Mouse (Mus musculus) T-helper 1 cell (primary cell): ENCODE data around the gene Magi2.

Experiments used
- in situ Hi-C: fragments of 300-600 bp; cut with MboI, MseI; formaldehyde crosslinking; loops from one replicate; pipeline ENCODE4 v1.15.1; 2025; ENCODE audit warnings: high pct_unique_total_duplicates

Gene Magi2

GRCm38 (mm10) chr5:20352941-20353340 lies 1126.1 kb downstream of the Magi2 start:
- in situ Hi-C loops = loop anchor here (5.0 kb wide), 1 partner anchor 61 kb away; no protein-coding TSS in a partner anchor

DNA sequence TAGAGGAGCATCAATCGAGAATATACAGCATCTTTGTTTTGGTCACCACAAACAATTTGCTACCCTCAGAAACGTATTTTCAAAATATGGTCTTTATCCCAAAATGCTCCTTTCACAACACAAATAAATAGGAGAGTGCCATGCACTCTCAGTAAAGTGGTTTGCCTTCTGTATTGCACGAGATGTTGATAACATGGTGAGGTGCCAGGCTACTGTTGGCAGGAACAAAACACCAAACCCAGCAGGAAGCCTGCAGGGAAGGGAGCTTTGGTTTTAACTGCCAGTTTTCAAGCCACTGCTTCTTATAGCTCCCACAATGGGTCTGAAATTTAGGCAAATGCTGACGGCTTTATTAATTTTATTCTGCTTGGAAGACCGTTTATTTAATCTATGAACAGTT lies 1131.6 kb downstream of the Magi2 start:
- in situ Hi-C loops = no loop called here

DNA sequence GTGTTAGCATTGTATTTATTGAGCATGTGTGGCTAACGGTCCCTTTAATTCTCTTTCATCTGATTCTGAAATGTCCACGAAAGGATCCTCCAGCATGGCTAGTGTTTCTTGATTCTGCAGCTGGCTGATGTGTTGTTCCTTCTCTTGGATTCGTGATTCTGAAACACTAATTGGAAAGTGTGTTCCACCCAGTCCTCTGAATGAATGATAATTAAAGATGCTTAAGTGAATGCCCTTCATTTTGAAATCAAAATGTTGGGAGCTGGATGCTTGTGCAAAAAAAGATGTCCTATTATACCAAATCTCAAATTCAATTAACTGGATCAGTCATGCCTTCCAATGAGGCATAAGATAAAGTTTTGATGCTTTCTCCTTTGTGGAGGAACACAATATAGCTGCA lies 1132.2 kb downstream of the Magi2 start:
- in situ Hi-C loops = no loop called here

DNA sequence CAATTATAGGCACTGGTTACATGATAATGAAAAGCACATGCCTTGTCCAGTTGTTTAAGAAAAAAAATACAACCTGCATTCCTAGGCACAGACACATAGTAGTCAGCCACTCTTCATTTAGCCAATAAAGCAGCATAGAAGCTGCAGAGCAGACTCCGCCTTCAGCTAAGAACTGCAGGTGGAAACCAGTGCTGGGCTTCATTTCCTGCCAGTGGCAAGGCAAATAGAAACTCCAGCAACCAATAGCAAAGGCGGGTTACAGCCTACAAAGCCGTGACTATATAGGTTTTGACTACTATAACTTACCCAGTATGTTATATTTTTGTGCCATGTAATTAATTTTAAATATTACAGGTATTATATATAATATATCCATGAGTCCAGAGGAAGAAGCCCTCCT lies 1135.3 kb downstream of the Magi2 start:
- in situ Hi-C loops = no loop called here

DNA sequence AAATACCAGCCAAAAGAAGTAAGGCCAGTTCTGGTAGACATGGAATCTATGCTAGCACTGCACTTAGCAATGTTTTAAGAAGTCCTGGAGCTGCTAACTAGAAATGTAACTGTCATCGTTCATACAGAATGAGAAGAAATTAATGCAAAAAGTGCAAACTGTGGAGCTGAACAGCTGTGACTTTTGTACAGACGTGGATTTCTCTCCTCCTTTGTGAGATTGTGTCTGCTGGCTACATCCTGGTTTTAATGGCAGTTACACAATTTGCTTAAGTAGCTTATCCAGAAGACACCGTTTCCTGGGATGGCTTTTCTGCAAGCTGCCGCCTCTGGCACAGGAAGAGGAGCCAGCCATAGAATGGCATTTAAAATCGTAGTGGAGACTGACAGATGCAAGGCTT lies 1136.4 kb downstream of the Magi2 start:
- in situ Hi-C loops = no loop called here

DNA sequence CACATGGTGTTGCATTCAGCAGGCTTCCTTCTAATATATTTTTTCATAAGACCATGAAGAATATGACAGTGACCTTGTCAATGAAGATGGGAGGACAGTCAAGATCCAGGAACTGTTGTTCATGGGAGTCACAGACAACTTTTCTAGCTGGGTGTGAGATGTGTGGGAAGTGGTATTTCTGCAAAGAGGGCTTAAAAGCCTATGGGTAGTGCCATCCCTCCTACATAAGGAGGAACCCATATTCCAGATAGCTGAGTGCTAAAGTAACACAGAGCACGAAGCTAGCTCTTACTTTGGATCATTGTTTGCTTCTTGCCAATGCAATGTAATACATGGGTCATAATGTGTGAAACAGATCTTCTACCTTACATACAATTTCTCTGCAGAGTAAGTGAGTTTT lies 1146.8 kb downstream of the Magi2 start:
- in situ Hi-C loops = no loop called here

- in situ Hi-C loops = no loop called here
Observed at GRCm38 (mm10) chr5:20378071-20378800, 1151.4 kb downstream of the Magi2 start.

- in situ Hi-C loops = no loop called here
Observed at GRCm38 (mm10) chr5:20404533-20404932, 1177.7 kb downstream of the Magi2 start.

DNA sequence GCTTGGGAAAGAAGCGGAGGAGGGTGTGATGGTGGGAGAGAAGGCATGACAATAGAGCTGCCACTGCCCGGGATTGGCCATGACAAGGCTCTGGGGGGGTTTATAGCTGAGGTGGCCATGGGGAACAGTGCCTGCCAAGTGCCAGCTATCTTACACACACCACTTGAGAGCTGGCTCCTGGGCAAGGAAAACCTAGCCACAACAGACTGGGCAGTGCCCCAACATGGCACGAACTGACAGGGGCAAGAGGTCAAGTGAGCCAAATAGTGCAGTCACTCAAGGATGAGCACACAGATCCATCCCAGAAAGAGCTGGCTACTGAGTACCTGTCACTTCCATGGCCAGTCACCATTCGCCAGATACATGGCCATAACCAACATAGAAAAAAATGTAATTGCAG lies 1179.8 kb downstream of the Magi2 start:
- in situ Hi-C loops = no loop called here

GRCm38 (mm10) chr5:20415320-20415719 lies 1188.5 kb downstream of the Magi2 start:
- in situ Hi-C loops = no loop called here

GRCm38 (mm10) chr5:20417348-20417747 lies 1190.5 kb downstream of the Magi2 start:
- in situ Hi-C loops = no loop called here

- in situ Hi-C loops = no loop called here
Observed at GRCm38 (mm10) chr5:20432148-20432813, 1205.4 kb downstream of the Magi2 start.

GRCm38 (mm10) chr5:20446471-20447174 lies 1219.8 kb downstream of the Magi2 start:
- in situ Hi-C loops = no loop called here

- in situ Hi-C loops = no loop called here
Observed at GRCm38 (mm10) chr5:20456106-20456505, 1229.3 kb downstream of the Magi2 start.

- in situ Hi-C loops = no loop called here
Observed at GRCm38 (mm10) chr5:20457742-20458510, 1231.1 kb downstream of the Magi2 start.

GRCm38 (mm10) chr5:20461709-20462108 lies 1234.9 kb downstream of the Magi2 start:
- in situ Hi-C loops = loop anchor here (10.0 kb wide), 1 partner anchor 223 kb away; no protein-coding TSS in a partner anchor

- in situ Hi-C loops = loop anchor here (10.0 kb wide), 1 partner anchor 222 kb away; no protein-coding TSS in a partner anchor
Observed at GRCm38 (mm10) chr5:20462376-20462775, 1235.5 kb downstream of the Magi2 start.

DNA sequence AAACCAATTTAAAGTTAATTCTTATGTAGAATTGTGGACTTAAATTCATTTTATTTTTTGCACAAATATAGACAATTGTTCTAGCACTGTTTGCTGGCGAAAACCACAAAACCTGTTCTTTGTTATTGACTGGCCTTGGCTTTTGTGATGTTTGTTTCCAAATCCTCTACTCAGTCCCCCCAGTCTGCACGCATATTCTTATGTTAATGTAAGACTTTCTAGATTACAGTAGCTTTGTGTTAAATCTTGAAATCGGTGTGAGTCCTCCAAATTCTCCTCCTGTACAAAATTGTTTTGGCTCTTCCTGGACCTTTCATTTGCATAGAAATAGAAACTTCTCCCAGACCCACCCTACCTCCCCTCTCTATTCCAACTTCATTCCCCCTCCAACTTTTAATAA lies 1242.9 kb downstream of the Magi2 start:
- in situ Hi-C loops = loop anchor here (10.0 kb wide), 1 partner anchor 215 kb away; no protein-coding TSS in a partner anchor

GRCm38 (mm10) chr5:20470466-20470865 lies 1243.6 kb downstream of the Magi2 start:
- in situ Hi-C loops = no loop called here

GRCm38 (mm10) chr5:20484505-20484904 lies 1257.7 kb downstream of the Magi2 start:
- in situ Hi-C loops = no loop called here

DNA sequence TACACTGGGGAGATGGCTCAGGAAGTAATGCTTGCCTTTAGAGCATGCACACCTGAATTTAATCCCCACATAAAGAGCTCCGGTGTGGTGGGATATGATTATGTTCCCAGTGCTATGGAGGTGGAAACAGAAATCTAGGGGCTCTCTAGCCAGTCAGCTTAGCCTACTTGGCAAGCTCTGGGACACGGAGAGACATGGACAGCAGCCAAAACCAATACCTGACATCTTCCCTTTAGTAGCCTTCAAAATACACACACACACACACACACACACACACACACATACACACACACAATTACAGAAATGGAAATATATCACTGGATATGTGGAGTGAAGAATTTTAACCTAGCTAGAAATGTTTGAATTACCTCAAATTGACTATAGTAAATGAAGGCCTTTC lies 1265.1 kb downstream of the Magi2 start:
- in situ Hi-C loops = no loop called here

- in situ Hi-C loops = no loop called here
Observed at GRCm38 (mm10) chr5:20492679-20493078, 1265.8 kb downstream of the Magi2 start.
